Mouse (Mus musculus) MEL (cell line): ENCODE measurements around the gene Rab3gap2.

Experiments used
- ETS1 ChIP-seq: IDR thresholded peaks from 2 replicates; pipeline ENCODE4 v1.6.1; 2012; ENCODE audit warnings: low read depth, mild to moderate bottlenecking, inconsistent platforms, low read length, improper control_type of control experiment, moderate library complexity
- NRF1 ChIP-seq: IDR thresholded peaks from 2 replicates; pipeline ENCODE4 v1.6.1; 2014; ENCODE audit warnings: low read depth, mild to moderate bottlenecking, inconsistent platforms, low read length, improper control_type of control experiment, moderate library complexity; ENCODE audit not compliant: poor library complexity, insufficient read depth, severe bottlenecking
- ZC3H11A ChIP-seq: IDR thresholded peaks from 2 replicates; pipeline ENCODE4 v1.6.1; 2012; ENCODE audit warnings: low read depth, mild to moderate bottlenecking, inconsistent platforms, low read length, improper control_type of control experiment

DNA sequence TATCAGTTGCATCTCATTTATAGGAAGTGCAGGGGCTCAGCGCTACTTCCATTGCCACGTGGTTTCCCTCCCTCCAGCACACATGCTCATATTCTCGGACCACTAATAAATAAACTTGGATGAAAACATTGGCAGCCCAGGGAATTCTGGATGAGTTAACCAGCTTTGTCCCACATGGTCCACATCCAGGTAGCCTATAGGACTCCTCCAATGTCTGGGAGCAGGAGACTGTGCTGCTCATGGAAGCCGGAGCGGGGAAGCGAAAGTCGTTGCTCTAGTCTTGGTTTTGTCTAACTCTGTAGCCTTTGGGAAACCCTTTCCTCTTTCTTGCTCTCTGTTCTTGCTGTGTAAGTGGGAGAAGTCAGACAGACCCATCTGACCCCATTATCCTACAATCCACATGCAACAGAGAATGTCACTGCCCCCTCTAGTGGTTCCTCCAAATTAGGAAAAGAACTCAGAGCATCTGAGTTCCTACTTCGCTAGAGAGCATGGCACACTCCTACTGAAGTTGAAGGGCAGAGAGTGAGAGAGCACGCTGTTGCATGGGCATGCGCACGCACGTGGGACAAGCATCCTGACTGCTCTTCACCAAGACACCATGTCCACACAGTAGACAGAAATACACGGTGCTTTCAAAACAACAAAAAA, 16.7 kb upstream of the Rab3gap2 start:
- TF ChIP-seq NRF1: 0 out of 2 replicates have a peak, but pooled peaks have one; percentile 14
- no peak for TF ChIP-seq ETS1
- peak; percentile 36 for TF ChIP-seq ZC3H11A
